Mouse (Mus musculus): Measurements from ENCODE around the gene Gm28363. TPM values are rescaled to one million over a fixed set of nuclear protein-coding genes. Genes with fewer than 3 reads are reported as not detected.

Gm28363 gene
- polyA plus RNA-seq (2017; shearing (Covaris generic)): not detected

GRCm38 (mm10) chr1:117696831-117697230 is at the start of gene Gm28363:
Gene Gm28363 (plus strand): TSS chr1:117697131.

Other genes with a start within 250 kb of the Gm28363 start
- gene B020011L13Rik, start 84.0 kb downstream of the Gm28363 start, polyA plus RNA-seq (2017; shearing (Covaris generic)): not detected
- gene Gm28360, start 132.9 kb downstream of the Gm28363 start, polyA plus RNA-seq (2017; shearing (Covaris generic)): not detected
- gene Gm28168, start 230.9 kb downstream of the Gm28363 start, polyA plus RNA-seq (2017; shearing (Covaris generic)): not detected

Data from activated CD4-positive, CD25-positive, alpha-beta regulatory T cell, adult 9 weeks (primary cell).